Mouse (Mus musculus): ENCODE measurements around the gene Rnpepl1.
"Not testable (repeated sequence)": the region's sequence is repeated elsewhere in the genome, so short reads cannot be mapped to it uniquely, and the experiment has no call there.

The Rnpepl1 gene

DNA sequence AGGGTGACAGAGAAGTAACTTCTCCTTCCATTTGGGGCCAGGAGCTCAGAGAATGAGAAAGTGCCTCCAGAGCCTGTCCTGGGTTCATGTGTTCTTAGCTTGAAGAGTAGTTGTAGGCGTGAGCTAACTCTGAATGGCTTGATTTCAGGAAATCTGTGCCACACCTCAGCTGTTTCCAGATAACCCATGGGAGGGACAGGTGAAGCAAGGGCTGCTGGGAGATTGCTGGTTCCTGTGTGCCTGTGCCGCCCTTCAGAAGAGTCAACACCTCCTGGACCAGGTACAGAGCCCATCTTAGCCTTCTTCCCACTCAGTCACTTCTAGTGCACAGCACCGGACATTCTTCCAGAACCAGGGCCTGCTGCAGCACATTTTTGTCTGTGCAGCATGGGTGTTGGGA, 27.2 kb downstream of the Rnpepl1 start:
- no peak for DNase-seq (ENCODE audit: low spot score)

- DNase-seq (ENCODE audit: low spot score), result no peak
Observed at GRCm38 (mm10) chr1:92939746-92940145, 29.2 kb downstream of the Rnpepl1 start.

DNA sequence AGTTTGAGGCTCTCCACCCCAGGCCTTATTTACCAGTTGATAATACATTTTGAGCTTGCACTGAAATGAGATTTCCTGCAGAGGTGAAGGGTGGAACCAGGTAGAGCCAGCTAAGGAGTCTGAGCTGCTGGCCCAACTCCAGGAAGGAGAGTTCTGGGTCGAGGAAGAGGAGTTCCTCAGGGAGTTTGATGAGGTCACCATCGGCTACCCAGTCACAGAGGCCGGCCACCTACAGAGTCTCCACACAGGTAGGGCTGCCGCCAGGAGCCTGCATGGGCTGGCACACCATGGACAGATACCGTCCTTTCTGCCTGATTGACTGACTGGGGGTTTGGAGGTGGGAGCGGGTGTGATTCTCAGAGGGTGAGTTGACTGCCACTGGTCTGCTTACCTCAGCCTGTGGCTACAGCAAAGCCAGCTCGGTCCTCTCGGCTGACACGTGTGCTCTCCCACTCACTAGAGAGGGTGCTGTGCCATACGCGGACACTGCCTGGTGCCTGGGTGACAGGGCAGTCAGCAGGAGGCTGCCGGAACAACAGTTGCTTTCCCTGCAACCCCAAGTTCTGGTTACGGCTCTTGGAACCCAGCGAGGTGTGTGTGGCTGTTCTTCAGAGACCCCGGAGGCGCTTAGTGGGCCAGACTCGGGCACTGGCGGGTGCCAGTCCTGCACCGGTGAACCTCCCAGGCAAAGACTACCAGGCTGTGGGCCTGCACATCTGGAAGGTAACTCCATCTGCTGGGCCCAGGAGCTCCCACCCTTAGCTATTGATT, 32.8 kb downstream of the Rnpepl1 start:
- DNase-seq (ENCODE audit: low spot score), result no peak

DNA sequence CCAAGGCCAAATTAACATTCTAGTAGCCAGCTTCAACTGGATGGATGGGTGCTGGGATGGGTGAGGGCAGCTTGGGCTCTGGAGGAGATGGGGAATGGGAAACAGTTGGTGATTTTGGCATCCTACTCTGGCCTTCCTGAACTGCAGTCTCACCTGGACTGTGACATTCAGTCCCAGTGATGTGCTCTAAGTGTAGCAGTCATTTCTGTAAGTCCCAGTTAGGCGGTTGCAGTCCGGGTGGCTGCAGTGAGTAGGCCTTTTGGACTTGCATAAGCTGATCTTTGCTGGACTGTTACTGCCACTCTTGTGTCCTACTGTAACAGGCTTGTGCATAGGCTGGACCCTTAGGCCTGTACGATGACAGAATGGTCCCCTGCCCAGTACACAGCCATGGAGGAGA, 37.4 kb downstream of the Rnpepl1 start:
- no peak for DNase-seq (ENCODE audit: low spot score)

GRCm38 (mm10) chr1:92949426-92949825, 38.8 kb downstream of the Rnpepl1 start:
- no peak for DNase-seq (ENCODE audit: low spot score)

- DNase-seq (ENCODE audit: low spot score), result no peak
Observed at GRCm38 (mm10) chr1:92950607-92951006, 40.0 kb downstream of the Rnpepl1 start, which contains the start of gene Gpr35. Gene Gpr35, plus strand, starts transcription at chr1:92950865.

GRCm38 (mm10) chr1:92953641-92954040, 43.1 kb downstream of the Rnpepl1 start:
- no peak for DNase-seq (ENCODE audit: low spot score)

DNA sequence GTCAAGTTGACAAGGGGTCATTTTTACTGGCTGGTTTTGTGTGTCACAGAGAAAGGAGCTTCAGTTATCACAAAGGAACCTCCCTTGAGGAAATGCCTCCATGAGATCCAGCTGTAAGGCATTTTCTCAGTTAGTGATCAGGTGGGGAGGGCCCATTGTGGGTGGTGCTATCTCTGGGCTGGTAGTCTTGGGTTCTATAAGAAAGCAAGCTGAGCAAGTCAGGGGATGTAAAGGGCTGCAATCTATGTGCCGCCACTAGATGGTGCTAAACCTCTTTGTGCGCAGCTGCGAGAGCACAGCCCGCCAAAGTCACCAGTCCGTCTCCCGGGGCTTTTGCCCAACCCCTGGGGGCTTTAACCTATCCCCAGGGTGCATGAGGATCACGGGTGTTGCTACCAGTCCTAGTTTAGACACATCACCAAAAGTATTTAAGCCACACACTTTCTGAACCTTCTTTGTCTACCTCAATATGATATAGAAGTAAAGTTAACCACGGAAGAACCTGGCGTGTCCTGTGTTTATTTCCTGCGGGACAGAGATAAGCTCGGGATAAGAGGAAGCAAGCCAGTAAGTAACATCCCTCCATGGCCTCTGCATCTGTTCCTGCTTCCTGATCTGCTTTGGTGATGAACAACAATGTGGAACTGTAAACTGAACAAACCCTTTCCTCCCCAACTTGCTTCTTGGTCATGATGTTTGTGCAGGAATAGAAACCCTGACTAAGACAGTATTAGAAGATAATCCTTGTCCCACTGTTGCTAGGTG, 46.2 kb downstream of the Rnpepl1 start:
- peak; percentile 69 for DNase-seq (ENCODE audit: low spot score)

DNA sequence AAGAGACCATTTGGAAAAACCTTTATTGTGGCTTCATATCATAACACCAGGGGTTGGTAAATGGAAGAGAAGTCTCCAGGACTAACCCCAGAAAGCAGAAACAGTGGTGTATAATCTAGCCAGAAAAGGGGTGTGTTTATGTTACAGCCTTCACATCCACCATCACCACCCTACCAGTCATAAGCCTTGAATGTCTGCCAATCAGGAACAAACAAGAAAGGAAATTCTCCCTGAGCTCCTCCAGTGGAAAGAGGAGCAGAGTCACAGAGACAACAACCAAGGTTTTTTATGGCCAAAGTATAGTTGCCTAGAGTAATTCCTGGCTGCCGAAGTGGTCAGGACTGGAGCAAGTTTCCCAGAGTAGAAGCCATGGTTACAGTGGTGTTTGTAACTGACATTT, 48.4 kb downstream of the Rnpepl1 start:
- no peak for DNase-seq (ENCODE audit: low spot score)

GRCm38 (mm10) chr1:92970791-92971190, 60.2 kb downstream of the Rnpepl1 start:
- not testable (repeated sequence) for DNase-seq (ENCODE audit: low spot score)

- DNase-seq (ENCODE audit: low spot score), result no peak
Observed at GRCm38 (mm10) chr1:92971879-92972795, 61.6 kb downstream of the Rnpepl1 start.

DNA sequence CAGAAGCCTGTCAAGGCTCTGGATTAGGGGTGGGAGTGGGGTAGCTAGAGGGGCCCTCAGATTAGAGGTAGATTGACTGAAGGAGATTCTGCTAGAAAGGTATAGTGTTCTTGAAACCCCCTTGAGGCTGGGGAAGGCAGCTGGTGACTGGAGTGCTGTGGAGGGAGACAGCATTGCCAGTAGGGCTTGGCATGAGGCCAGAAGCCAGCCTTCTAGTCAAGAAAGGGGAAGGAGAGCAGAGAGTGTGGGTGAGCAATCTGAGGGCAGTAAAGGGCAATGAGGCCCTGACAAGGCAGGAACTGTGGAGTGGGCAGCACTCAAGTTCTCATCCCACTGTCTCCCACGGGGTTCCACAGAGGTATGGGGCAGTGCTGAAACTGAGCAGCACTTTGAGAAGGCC, 62.3 kb downstream of the Rnpepl1 start:
- DNase-seq (ENCODE audit: low spot score), result peak; percentile 60
